Mouse (Mus musculus) megakaryocyte, embryonic 14.5 days (primary cell): ENCODE data around the gene Clcnka.

Experiments
- FLI1 ChIP-seq: IDR thresholded peaks from 2 replicates; pipeline ENCODE4 v1.6.1; 2012; ENCODE audit warnings: low read length, inconsistent platforms, mixed read lengths
- GATA1 ChIP-seq: IDR thresholded peaks from 3 replicates; pipeline ENCODE4 v1.6.1; 2012; ENCODE audit warnings: mixed read lengths, low read length, inconsistent platforms, borderline replicate concordance

DNA sequence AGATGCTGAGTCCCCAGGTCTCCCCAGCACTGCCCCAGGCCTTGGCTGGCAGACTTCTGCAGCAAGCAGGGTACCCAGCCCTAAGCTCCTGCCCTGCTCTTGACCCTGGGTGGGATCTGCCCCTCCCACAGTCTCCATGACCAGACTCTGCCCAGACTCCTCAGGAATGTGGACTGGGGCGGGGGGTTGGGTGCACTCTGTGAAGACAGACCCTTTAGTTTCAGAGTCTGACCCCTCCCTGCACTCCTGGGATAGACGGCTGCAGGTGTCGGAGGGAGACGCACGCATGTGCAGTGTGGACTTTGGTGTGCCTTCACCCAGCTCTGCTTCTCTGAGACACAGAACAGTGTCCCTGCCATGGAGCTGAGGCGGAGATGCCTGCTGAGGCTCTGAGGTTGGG, 60.5 kb downstream of the Clcnka start:
- TF ChIP-seq GATA1: no peak
- TF ChIP-seq FLI1: no peak
